Mouse (Mus musculus) midbrain, postnatal 0 days (tissue): ENCODE measurements at regions not wholly inside any gene's neighbourhood (a gene's known extent, or its start where the extent isn't known, plus 50 kb on each side); places are given as distances from the start of the nearest gene placed in this dataset.

Experiments used
- ATAC-seq: fragments of 200-750 bp; cut with Nextera tagmentation; 2 replicates; pipeline ENCODE4 v1.8.0; 2017; ENCODE audit warnings: moderate number of reproducible peaks, mild to moderate bottlenecking, moderate TSS enrichment, moderate library complexity; ENCODE audit not compliant: low FRiP score
- DNase-seq: peaks from one replicate; pipeline ENCODE4 v3.0.0-alpha.2; 2015; ENCODE audit warnings: low spot score
- H3K27ac ChIP-seq: fragments of 300-500 bp; sonication (generic); 2 replicates; pipeline ENCODE4 v1.5.1; 2014; ENCODE audit warnings: low read depth, mild to moderate bottlenecking, low read length, mixed read lengths
- H3K27me3 ChIP-seq: fragments of 300-500 bp; sonication (generic); 2 replicates; pipeline ENCODE4 v1.6.1; 2014; ENCODE audit warnings: low read length, control low read depth, mixed read lengths; ENCODE audit not compliant: insufficient read depth
- H3K36me3 ChIP-seq: fragments of 300-500 bp; sonication (generic); 2 replicates; pipeline ENCODE4 v1.6.1; 2014; ENCODE audit warnings: low read length, control low read depth, mixed read lengths; ENCODE audit not compliant: insufficient read depth
- H3K4me1 ChIP-seq: fragments of 300-500 bp; sonication (generic); 2 replicates; pipeline ENCODE4 v1.6.1; 2014; ENCODE audit warnings: mild to moderate bottlenecking, control low read depth, antibody characterized with exemption, low read length, mixed read lengths; ENCODE audit not compliant: insufficient read depth
- H3K4me2 ChIP-seq: fragments of 300-500 bp; sonication (generic); 2 replicates; pipeline ENCODE4 v1.6.1; 2014; ENCODE audit warnings: low read depth, mild to moderate bottlenecking, low read length, mixed read lengths; ENCODE audit not compliant: poor library complexity, severe bottlenecking
- H3K4me3 ChIP-seq: fragments of 300-500 bp; sonication (generic); 2 replicates; pipeline ENCODE4 v1.5.1; 2014; ENCODE audit warnings: low read depth, mild to moderate bottlenecking, low read length, moderate library complexity
- H3K9ac ChIP-seq: fragments of 300-500 bp; sonication (generic); replicated peaks from 2 replicates; pipeline ENCODE4 v1.6.1; 2014; ENCODE audit warnings: mild to moderate bottlenecking, low read length, moderate library complexity, mixed read lengths; ENCODE audit not compliant: poor library complexity, severe bottlenecking
- H3K9me3 ChIP-seq: fragments of 300-500 bp; sonication (generic); 2 replicates; pipeline ENCODE4 v1.6.1; 2016; ENCODE audit warnings: low read length, control low read depth
- CTCF ChIP-seq: IDR thresholded peaks from 2 replicates; pipeline ENCODE4 v1.5.1; 2016; ENCODE audit warnings: antibody characterized with exemption, mild to moderate bottlenecking
- WGBS: fragments of 180-500 bp; shearing (Covaris S2); extraction: QIAGEN DNeasy Blood & Tissue Kit; methylation state at CpG from one replicate; pipeline ENCODE4 v1.1.7; 2014; 5-methylcytosine and 5-hydroxymethylcytosine counted together

DNA sequence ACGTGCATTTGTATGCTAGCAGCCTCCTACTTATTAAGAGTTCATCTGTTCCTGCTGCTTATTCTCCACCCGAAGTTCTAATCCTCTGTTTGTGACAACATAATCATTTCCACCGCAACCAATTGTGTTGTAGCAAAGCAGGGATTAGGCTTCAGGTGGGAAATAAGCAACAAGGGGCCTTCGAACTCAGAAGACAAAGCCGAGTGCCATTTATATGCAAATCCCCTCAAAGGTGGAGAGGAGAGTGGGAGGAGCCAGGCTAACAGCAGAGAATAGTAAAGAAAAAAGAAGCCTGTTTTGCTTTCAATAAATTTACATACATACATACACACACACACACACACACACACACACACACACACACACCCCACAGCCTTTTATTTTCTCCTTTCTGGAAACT lies 388.6 kb downstream of the Serpinb8 start:
- no peaks in the 10 kb centered on the region for H3K27me3 ChIP-seq
- no peak overlapping the region for H3K4me2 ChIP-seq
- ATAC-seq (no peak), DNase-seq (no peak)
- TF ChIP-seq CTCF: no peak
- no peaks in the 10 kb centered on the region for H3K36me3 ChIP-seq
- H3K27ac ChIP-seq: no peak overlapping the region
- 10% methylated on average over 5 of the region's 5 CpGs for WGBS
- no peaks in the 10 kb centered on the region for H3K9me3 ChIP-seq
- H3K9ac ChIP-seq: no peak overlapping the region
- H3K4me1 ChIP-seq: 0 out of 2 replicates have a peak, but pooled peaks cover 2% of the 10 kb centered on the region
- H3K4me3 ChIP-seq: no peak overlapping the region

DNA sequence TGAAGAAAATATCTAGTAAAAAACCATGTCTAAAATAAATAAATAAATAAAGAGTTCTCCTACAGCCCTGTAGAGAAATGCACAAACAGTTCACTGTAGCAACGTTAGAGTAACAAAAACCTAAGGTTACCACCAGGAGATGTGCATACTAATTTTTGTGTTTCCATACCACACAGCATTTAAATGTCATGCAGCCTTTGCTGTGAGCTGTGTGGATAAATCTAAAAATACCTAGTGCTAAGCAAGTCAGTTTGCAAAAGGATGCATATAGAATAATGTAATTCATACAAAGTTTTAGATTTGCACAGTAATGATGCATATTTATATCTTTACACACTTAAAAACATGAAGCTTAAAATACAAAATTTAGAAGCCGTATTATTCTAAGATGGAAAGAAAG lies 395.8 kb downstream of the Serpinb8 start:
- WGBS: 86% methylated on average over 2 of the region's 2 CpGs
- H3K9ac ChIP-seq: no peak overlapping the region
- no peak for ATAC-seq
- no peaks in the 10 kb centered on the region for H3K9me3 ChIP-seq
- no peaks in the 10 kb centered on the region for H3K27me3 ChIP-seq
- H3K4me2 ChIP-seq: no peak overlapping the region
- no peak for DNase-seq
- no peaks in the 10 kb centered on the region for H3K36me3 ChIP-seq
- H3K27ac ChIP-seq: no peak overlapping the region
- no peak for TF ChIP-seq CTCF
- H3K4me1 ChIP-seq: no peaks in the 10 kb centered on the region
- H3K4me3 ChIP-seq: no peak overlapping the region

DNA sequence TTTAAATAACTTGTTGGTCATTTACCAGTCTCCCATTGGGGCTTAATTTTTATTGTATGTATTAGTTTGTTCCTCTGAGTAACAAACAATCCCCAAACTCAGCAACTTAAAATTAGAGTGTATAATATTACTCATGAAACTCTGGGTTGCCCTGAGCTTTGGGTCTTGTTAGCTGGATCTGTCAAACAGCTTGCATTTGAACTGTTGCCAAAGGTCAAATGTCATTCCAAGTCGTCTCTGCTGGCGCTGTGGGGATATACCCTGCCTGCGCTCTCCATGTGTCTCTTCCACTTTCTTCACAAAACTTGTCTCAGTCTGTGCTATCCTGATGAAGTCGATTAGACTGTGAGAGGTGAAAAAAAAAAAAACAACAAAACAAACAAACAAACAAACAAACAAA lies 398.3 kb downstream of the Serpinb8 start:
- no peaks in the 10 kb centered on the region for H3K36me3 ChIP-seq
- no peak overlapping the region for H3K4me3 ChIP-seq
- DNase-seq: no peak
- no peaks in the 10 kb centered on the region for H3K27me3 ChIP-seq
- H3K4me1 ChIP-seq: no peaks in the 10 kb centered on the region
- no peaks in the 10 kb centered on the region for H3K9me3 ChIP-seq
- ATAC-seq: no peak
- H3K27ac ChIP-seq: no peak overlapping the region
- TF ChIP-seq CTCF: no peak
- H3K9ac ChIP-seq: no peak overlapping the region
- H3K4me2 ChIP-seq: no peak overlapping the region
- 60% methylated on average over 4 of the region's 4 CpGs for WGBS

DNA sequence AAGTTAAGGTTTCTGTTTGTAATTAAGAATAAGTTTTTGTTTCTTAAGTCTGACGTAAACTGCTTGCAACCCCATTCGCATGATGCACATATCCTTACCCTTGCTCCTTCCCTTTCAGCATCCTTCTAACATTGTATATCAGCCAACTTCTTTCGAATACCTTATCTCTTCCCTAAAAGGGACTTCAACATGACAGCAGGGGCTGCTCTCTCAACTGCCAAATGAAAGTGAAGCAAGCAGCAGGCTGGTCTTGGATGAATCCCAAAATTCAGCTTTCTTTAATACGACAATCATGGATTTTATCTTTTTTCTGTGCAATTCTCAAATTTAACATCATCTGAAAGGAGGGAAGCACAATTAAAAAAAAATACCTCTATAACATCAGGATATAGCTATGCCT lies 403.2 kb downstream of the Serpinb8 start:
- H3K4me2 ChIP-seq: no peak overlapping the region
- WGBS: 76% methylated on average over 4 of the region's 4 CpGs
- no peak for TF ChIP-seq CTCF
- ATAC-seq: no peak
- H3K27ac ChIP-seq: no peak overlapping the region
- H3K36me3 ChIP-seq: no peaks in the 10 kb centered on the region
- no peak overlapping the region for H3K4me3 ChIP-seq
- peak; percentile 22 for DNase-seq
- H3K4me1 ChIP-seq: no peaks in the 10 kb centered on the region
- no peaks in the 10 kb centered on the region for H3K27me3 ChIP-seq
- H3K9ac ChIP-seq: no peak overlapping the region
- no peaks in the 10 kb centered on the region for H3K9me3 ChIP-seq

DNA sequence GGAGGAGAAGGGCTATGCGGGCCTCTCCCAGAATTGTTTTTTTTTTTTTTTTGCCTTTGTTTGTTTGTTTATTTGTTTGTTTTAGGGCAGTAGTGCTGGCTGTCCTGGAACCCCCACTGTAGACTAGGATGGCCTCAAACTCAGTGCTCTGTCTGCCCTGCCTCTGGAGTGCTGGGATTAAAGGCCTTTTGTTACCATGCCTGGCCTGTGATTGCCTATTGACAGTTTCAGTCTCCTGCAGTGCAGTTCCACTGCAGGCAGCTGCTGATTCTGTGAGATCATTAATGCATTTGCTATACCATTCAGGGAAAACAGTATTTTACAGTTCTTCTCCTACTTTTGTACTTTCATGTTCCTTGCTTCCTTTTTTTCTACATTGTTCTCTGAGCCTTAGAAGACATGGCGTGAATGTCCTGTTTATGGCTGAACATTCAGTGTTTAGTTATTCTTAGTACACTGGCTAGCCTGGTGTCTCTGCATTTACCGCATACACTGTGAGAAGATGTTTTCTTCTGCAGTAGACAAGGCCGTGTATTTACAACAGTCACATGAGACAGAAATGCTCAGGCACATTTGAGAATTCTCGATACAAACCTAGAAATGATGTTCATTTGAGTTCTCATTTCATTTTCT lies 434.0 kb downstream of the Serpinb8 start:
- TF ChIP-seq CTCF: no peak
- no peaks in the 10 kb centered on the region for H3K4me1 ChIP-seq
- DNase-seq (no peak), ATAC-seq (no peak)
- H3K36me3 ChIP-seq: no peaks in the 10 kb centered on the region
- no peaks in the 10 kb centered on the region for H3K9me3 ChIP-seq
- H3K27ac ChIP-seq: no peak overlapping the region
- H3K4me2 ChIP-seq: no peak overlapping the region
- H3K27me3 ChIP-seq: no peaks in the 10 kb centered on the region
- WGBS: 30% methylated on average over 5 of the region's 5 CpGs
- no peak overlapping the region for H3K9ac ChIP-seq
- H3K4me3 ChIP-seq: no peak overlapping the region

DNA sequence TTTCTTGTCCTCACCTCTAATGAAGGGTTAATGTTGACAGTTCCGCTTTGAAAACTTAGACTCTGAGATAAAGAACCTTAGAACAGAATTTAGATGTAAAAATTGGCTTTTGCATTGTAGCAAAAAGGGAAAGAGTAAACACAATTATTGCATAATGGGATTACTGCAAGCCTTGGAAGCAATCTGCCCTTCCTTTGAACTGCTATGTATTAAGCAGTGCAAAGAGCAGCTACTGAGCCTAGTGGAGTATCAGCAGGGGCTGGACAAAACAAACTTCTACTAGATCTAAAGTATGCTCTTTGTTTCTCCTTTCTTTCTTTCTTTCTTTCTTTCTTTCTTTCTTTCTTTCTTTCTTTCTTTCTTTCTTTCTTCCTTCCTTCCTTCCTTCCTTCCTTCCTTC lies 434.9 kb downstream of the Serpinb8 start:
- Histone ChIP-seq H3K9me3 (no peaks in the 10 kb centered on the region), H3K9ac (no peak overlapping the region), H3K4me1 (no peaks in the 10 kb centered on the region), H3K4me3 (no peak overlapping the region), H3K27ac (no peak overlapping the region), H3K27me3 (no peaks in the 10 kb centered on the region), H3K36me3 (no peaks in the 10 kb centered on the region), H3K4me2 (no peak overlapping the region)
- ATAC-seq (no peak), DNase-seq (no peak)
- WGBS: 22% methylated on average over 1 of the region's 1 CpGs
- no peak for TF ChIP-seq CTCF
